8 mouse cellular contexts compared by ENCODE assay signal in the genomic region with DNA sequence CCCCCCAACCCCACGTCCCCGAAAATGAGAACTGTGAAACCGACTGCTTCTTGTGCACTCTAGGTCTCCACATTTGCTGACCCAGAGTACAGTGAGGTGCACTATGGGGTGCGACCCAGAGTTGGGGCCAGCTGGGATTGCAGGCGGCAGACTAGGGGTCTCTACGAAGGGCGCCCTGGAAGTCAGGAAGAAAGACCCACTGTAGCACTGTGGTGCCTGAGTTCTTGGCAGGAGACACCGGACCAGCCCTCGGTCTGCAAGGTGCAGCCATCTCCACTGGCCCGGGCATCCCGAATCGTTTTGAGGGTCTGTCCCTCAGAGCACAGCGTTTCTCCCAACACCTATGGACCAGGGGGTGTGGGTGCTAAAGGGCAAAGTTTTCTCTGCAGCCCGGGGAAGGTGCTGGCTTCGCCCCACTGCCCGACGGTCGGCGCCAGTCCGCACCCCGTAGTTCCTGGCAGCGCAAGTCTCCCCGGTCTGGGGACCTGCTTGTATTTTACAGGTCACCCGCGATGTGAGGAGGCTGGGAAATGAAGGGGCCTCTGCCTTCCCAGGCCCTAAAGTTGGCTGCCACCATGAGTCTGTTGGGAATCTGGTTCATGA. TPM values are rescaled to one million over a fixed set of nuclear protein-coding genes. Genes with fewer than 3 reads are reported as not detected.
DNase-seq lines count a peak whose midpoint lies in the region; ATAC-seq and TF ChIP-seq lines count a peak whose summit lies in the region.

No protein-coding gene starts in this region.

- H3K27me3 ChIP-seq in spleen, adult 2 months (ENCODE audit: control insufficient read depth, insufficient read depth, low read length) = peaks cover 32% of the 10 kb centered on the region
- H3K27me3 ChIP-seq in heart, embryonic 15.5 days = peaks cover 82% of the 10 kb centered on the region
- H3K27me3 ChIP-seq in limb, embryonic 14.5 days (ENCODE audit: control insufficient read depth, insufficient read depth, low read length) = peaks cover 86% of the 10 kb centered on the region
- peaks cover 73% of the 10 kb centered on the region for H3K27me3 ChIP-seq in stomach, embryonic 15.5 days (replicated peaks)

- TF ChIP-seq CTCF in spleen, adult 2 months (IDR thresholded peaks at IDR 0.05; ENCODE audit: extremely low read depth, insufficient read depth, insufficient read length, insufficient replicate concordance) = no peak

- no peak for DNase-seq in spleen, adult 2 months (ENCODE audit: low read depth in 1 of 2, low spot score in 2 of 2)
- DNase-seq in spleen, postnatal 14 days (ENCODE audit: low spot score in 2 of 2) = no peak
- DNase-seq in limb, embryonic 14.5 days (ENCODE audit: low spot score) = no peak
- no peak for DNase-seq in yolk sac, embryonic 10.5 days (ENCODE audit: low spot score)
- no peak for DNase-seq in gastrocnemius, postnatal 4 days (ENCODE audit: low spot score in 2 of 2)
- DNase-seq in left cerebral cortex, adult 9 months (ENCODE audit: low spot score in 2 of 2) = no peak

- H3K4me1 ChIP-seq in spleen, adult 2 months (ENCODE audit: control insufficient read depth, insufficient read depth, insufficient read length) = peaks cover 6% of the 10 kb centered on the region
- peaks cover 41% of the 10 kb centered on the region for H3K4me1 ChIP-seq in heart, embryonic 15.5 days (replicated peaks)
- peaks cover 27% of the 10 kb centered on the region for H3K4me1 ChIP-seq in limb, embryonic 14.5 days (ENCODE audit: control insufficient read depth, insufficient read depth, low read length)
- H3K4me1 ChIP-seq in stomach, embryonic 15.5 days = peaks cover 21% of the 10 kb centered on the region

- WGBS in spleen, adult 2 months = 7% methylated on average over 25 of the region's 25 CpGs
- 10% methylated on average over 25 of the region's 25 CpGs for WGBS in heart, embryonic 15.5 days
- WGBS in limb, embryonic 14.5 days = 7% methylated on average over 24 of the region's 25 CpGs
- 6% methylated on average over 25 of the region's 25 CpGs for WGBS in stomach, embryonic 15.5 days

- TF ChIP-seq POLR2A in spleen, adult 2 months (IDR thresholded peaks at IDR 0.05; ENCODE audit: low read depth, low read length) = no peak
- TF ChIP-seq POLR2A in limb, embryonic 14.5 days (IDR thresholded peaks at IDR 0.05; ENCODE audit: borderline replicate concordance, extremely low read depth, insufficient read depth, insufficient read length) = no peak

- no peak overlapping the region for H3K27ac ChIP-seq in spleen, adult 2 months (ENCODE audit: insufficient read depth, low read length)
- no peak overlapping the region for H3K27ac ChIP-seq in heart, embryonic 15.5 days
- H3K27ac ChIP-seq in limb, embryonic 14.5 days (replicated peaks; ENCODE audit: low read depth, low read length) = 0 out of 2 replicates have a peak overlapping the region, but pooled peaks have one; percentile 28
- H3K27ac ChIP-seq in stomach, embryonic 15.5 days = no peak overlapping the region

- H3K36me3 ChIP-seq in spleen, adult 2 months (ENCODE audit: control insufficient read depth, insufficient read depth, low read length) = no peaks in the 10 kb centered on the region
- no peaks in the 10 kb centered on the region for H3K36me3 ChIP-seq in heart, embryonic 15.5 days
- H3K36me3 ChIP-seq in limb, embryonic 14.5 days (ENCODE audit: control insufficient read depth, insufficient read depth, low read length) = no peaks in the 10 kb centered on the region
- H3K36me3 ChIP-seq in stomach, embryonic 15.5 days = no peaks in the 10 kb centered on the region

- ATAC-seq in heart, embryonic 15.5 days (replicated peaks; ENCODE audit: insufficient number of reproducible peaks, insufficient read depth, low FRiP score, low read depth) = no peak
- no peak for ATAC-seq in limb, embryonic 14.5 days (ENCODE audit: low FRiP score, low read depth)
- no peak for ATAC-seq in stomach, embryonic 15.5 days (ENCODE audit: insufficient read depth, low FRiP score, low read depth)

- H3K9ac ChIP-seq in heart, embryonic 15.5 days = 0 out of 2 replicates have a peak overlapping the region, but pooled peaks have one; percentile 19
- H3K9ac ChIP-seq in limb, embryonic 14.5 days (ENCODE audit: low read depth, low read length, severe bottlenecking) = peak overlapping the region; percentile 43
- H3K9ac ChIP-seq in stomach, embryonic 15.5 days = no peak overlapping the region

- no peaks in the 10 kb centered on the region for H3K9me3 ChIP-seq in heart, embryonic 15.5 days (replicated peaks)
- no peaks in the 10 kb centered on the region for H3K9me3 ChIP-seq in limb, embryonic 14.5 days (ENCODE audit: control insufficient read depth, low read length)
- no peaks in the 10 kb centered on the region for H3K9me3 ChIP-seq in stomach, embryonic 15.5 days

- H3K4me3 ChIP-seq in spleen, adult 2 months (ENCODE audit: extremely low read depth, insufficient read depth, insufficient read length) = 0 out of 2 replicates have a peak overlapping the region, but pooled peaks have one; percentile 7
- H3K4me3 ChIP-seq in heart, embryonic 15.5 days = peak overlapping the region; percentile 43
- peak overlapping the region; percentile 31 for H3K4me3 ChIP-seq in limb, embryonic 14.5 days (replicated peaks; ENCODE audit: low read length)
- H3K4me3 ChIP-seq in stomach, embryonic 15.5 days (replicated peaks) = peak overlapping the region; percentile 37

- peak overlapping the region; percentile 78 for H3K4me2 ChIP-seq in heart, embryonic 15.5 days
- H3K4me2 ChIP-seq in limb, embryonic 14.5 days (replicated peaks; ENCODE audit: low read depth, low read length, severe bottlenecking) = peak overlapping the region; percentile 61
- peak overlapping the region; percentile 65 for H3K4me2 ChIP-seq in stomach, embryonic 15.5 days

RNA-seq across cellular contexts. Expression of a gene that starts 4.6 kb away (rescaled TPM):
- polyA plus RNA-seq in spleen, adult 2 months (2012; rRNA removed) = 0.26 TPM in 2 replicates
- 1.9 and 2.2 TPM in 2 replicates for polyA plus RNA-seq in heart, embryonic 15.5 days (2015; fragmentation: Nextera tagmentation; extraction: Ambion mirVana)
- polyA plus RNA-seq in limb, embryonic 14.5 days (2012; rRNA removed) = 15.1 and 23.1 TPM in 2 replicates
- polyA plus RNA-seq in limb, embryonic 14.5 days (2014; fragmentation: Nextera tagmentation; extraction: Ambion mirVana) = 8.5 and 10.3 TPM in 2 replicates
- polyA plus RNA-seq in stomach, embryonic 15.5 days (2015; fragmentation: Nextera tagmentation; extraction: Ambion mirVana) = 0.18 and 0.28 TPM in 2 replicates
- 1 to 10 TPM; 2.2 to 2.3 TPM for total RNA-seq in gastrocnemius, postnatal 4 days (2021)
